9 mouse cellular contexts compared by ENCODE assay signal in the genomic region with DNA sequence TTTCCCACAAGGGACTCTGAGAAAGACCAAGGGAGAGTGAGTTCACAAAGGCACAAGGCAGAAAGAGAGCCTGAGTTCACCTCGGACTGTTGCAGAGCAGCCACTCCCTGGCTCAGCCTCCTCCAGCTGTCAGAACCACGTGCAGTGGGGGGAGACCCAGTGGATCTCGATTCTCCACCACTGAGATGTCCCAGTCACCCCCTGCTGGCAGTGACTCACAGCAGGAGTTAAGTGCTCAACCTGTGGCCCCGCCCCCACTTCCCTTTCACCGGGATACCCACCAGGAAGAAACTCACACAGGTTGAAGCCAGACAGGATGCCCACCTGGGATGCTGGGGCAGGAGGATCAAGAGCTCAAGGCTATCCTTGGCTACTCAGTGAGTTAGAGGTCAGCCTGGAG. TPM values are rescaled to one million over a fixed set of nuclear protein-coding genes. Genes with fewer than 3 reads are reported as not detected.
DNase-seq lines count a peak whose midpoint lies in the region; ATAC-seq and TF ChIP-seq lines count a peak whose summit lies in the region.
"Had no signal": no experiment of that assay in that cellular context is flagged by ENCODE, and none has a peak within 500 bp of the region (broad histone marks: within the 10 kb centered on the region; RNA-seq: fewer than 3 reads in every experiment).

No protein-coding gene starts in this region.

- H3K36me3 ChIP-seq in midbrain, embryonic 11.5 days (ENCODE audit: control insufficient read depth, insufficient read depth, low read length) = no peaks in the 10 kb centered on the region
- peaks cover 29% of the 10 kb centered on the region for H3K36me3 ChIP-seq in midbrain, embryonic 16.5 days (ENCODE audit: control insufficient read depth, insufficient read depth, low read length)
- H3K36me3 ChIP-seq in embryonic facial prominence, embryonic 10.5 days (replicated peaks) = no peaks in the 10 kb centered on the region

- H3K27ac ChIP-seq in midbrain, embryonic 11.5 days (ENCODE audit: low read depth, low read length) = no peak overlapping the region
- no peak overlapping the region for H3K27ac ChIP-seq in midbrain, embryonic 16.5 days (ENCODE audit: low read length)
- no peak overlapping the region; the same call in 1 of the 2 replicates for H3K27ac ChIP-seq in embryonic facial prominence, embryonic 10.5 days (replicated peaks)

- no peaks in the 10 kb centered on the region for H3K27me3 ChIP-seq in midbrain, embryonic 11.5 days (ENCODE audit: control insufficient read depth, insufficient read depth, low read length)
- H3K27me3 ChIP-seq in midbrain, embryonic 16.5 days (ENCODE audit: control insufficient read depth, insufficient read depth, low read depth, low read length) = no peaks in the 10 kb centered on the region
- H3K27me3 ChIP-seq in embryonic facial prominence, embryonic 10.5 days (replicated peaks; ENCODE audit: low read depth, poor library complexity, severe bottlenecking) = peaks cover 6% of the 10 kb centered on the region; the same call in 1 of the 2 replicates

- no peak overlapping the region for H3K4me2 ChIP-seq in midbrain, embryonic 11.5 days
- H3K4me2 ChIP-seq in midbrain, embryonic 16.5 days (ENCODE audit: low read length) = no peak overlapping the region

- ATAC-seq in midbrain, embryonic 11.5 days (ENCODE audit: low FRiP score) = no peak
- no peak for ATAC-seq in midbrain, embryonic 16.5 days
- ATAC-seq: forebrain, embryonic 14.5 days had no signal

- no peaks in the 10 kb centered on the region for H3K9me3 ChIP-seq in midbrain, embryonic 11.5 days (ENCODE audit: control insufficient read depth, low read length)
- H3K9me3 ChIP-seq in midbrain, embryonic 16.5 days (replicated peaks; ENCODE audit: control insufficient read depth, low read length, poor library complexity, severe bottlenecking) = no peaks in the 10 kb centered on the region
- no peaks in the 10 kb centered on the region for H3K9me3 ChIP-seq in embryonic facial prominence, embryonic 10.5 days

- no peaks in the 10 kb centered on the region for H3K4me1 ChIP-seq in midbrain, embryonic 11.5 days (ENCODE audit: control insufficient read depth, insufficient read depth, low read length)
- peaks cover 5% of the 10 kb centered on the region; the same call in 1 of the 2 replicates for H3K4me1 ChIP-seq in midbrain, embryonic 16.5 days (ENCODE audit: control insufficient read depth, insufficient read depth, low read length)
- H3K4me1 ChIP-seq in embryonic facial prominence, embryonic 10.5 days = peaks cover 15% of the 10 kb centered on the region
- no peaks in the 10 kb centered on the region for H3K4me1 ChIP-seq in lung, adult 2 months (ENCODE audit: control insufficient read depth, insufficient read depth, low read length)

- no peak for TF ChIP-seq POLR2A in lung, adult 2 months (IDR thresholded peaks at IDR 0.05; ENCODE audit: borderline replicate concordance, extremely low read depth, low read depth, low read length)

- 16% methylated on average over 5 of the region's 5 CpGs for WGBS in midbrain, embryonic 11.5 days
- 15% methylated on average over 5 of the region's 5 CpGs for WGBS in midbrain, embryonic 16.5 days
- WGBS in embryonic facial prominence, embryonic 10.5 days = 12% methylated on average over 5 of the region's 5 CpGs
- WGBS in lung, adult 2 months = 10% methylated on average over 5 of the region's 5 CpGs

- TF ChIP-seq CTCF in lung, adult 2 months (IDR thresholded peaks at IDR 0.05; ENCODE audit: insufficient read depth, low read length) = no peak

- H3K9ac ChIP-seq in midbrain, embryonic 11.5 days (ENCODE audit: low read length) = no peak overlapping the region
- no peak overlapping the region for H3K9ac ChIP-seq in midbrain, embryonic 16.5 days (ENCODE audit: low read depth, low read length)

- H3K4me3 ChIP-seq in midbrain, embryonic 11.5 days (ENCODE audit: low read depth, low read length) = no peak overlapping the region
- no peak overlapping the region for H3K4me3 ChIP-seq in midbrain, embryonic 16.5 days (ENCODE audit: low read depth, low read length)
- no peak overlapping the region for H3K4me3 ChIP-seq in embryonic facial prominence, embryonic 10.5 days
- H3K4me3 ChIP-seq in lung, adult 2 months (replicated peaks; ENCODE audit: extremely low read depth, low read depth, low read length) = no peak overlapping the region

- peak; percentile 76 for DNase-seq in midbrain, embryonic 11.5 days (ENCODE audit: low spot score, missing footprints)
- peak; percentile 34 for DNase-seq in embryonic facial prominence, embryonic 10.5 days (ENCODE audit: low spot score)
- DNase-seq in lung, adult 2 months = peak; percentile 11
- DNase-seq in thymus, postnatal 4 days = peak; percentile 57
- no peak for DNase-seq in retina, postnatal 1 day
- DNase-seq in frontal cortex, postnatal 36 days (ENCODE audit: low spot score in 2 of 2) = no peak
- DNase-seq in right cerebral cortex, postnatal 10 days (ENCODE audit: low spot score in 2 of 2) = no peak

RNA-seq across cellular contexts. Expression of a gene that starts 9.2 kb away (rescaled TPM):
- 20.1 and 20.6 TPM in 2 replicates for polyA plus RNA-seq in midbrain, embryonic 11.5 days (2014; fragmentation: Nextera tagmentation; extraction: Ambion mirVana)
- polyA plus RNA-seq in midbrain, embryonic 16.5 days (2015; fragmentation: Nextera tagmentation; extraction: Ambion mirVana) = 534 and 580 TPM in 2 replicates
- 0.80 and 1.9 TPM in 2 replicates for polyA plus RNA-seq in embryonic facial prominence, embryonic 10.5 days (2016; fragmentation: Nextera tagmentation; extraction: Ambion mirVana)
- 0.14 and 0.22 TPM in 2 replicates for polyA plus RNA-seq in lung, adult 2 months (2012; rRNA removed)

RNA-seq across cellular contexts. Expression of a gene that starts 15.1 kb away (rescaled TPM):
- polyA plus RNA-seq in midbrain, embryonic 11.5 days (2014; fragmentation: Nextera tagmentation; extraction: Ambion mirVana) = 85.1 and 91.8 TPM in 2 replicates
- polyA plus RNA-seq in midbrain, embryonic 16.5 days (2015; fragmentation: Nextera tagmentation; extraction: Ambion mirVana) = 71.4 and 77.7 TPM in 2 replicates
- polyA plus RNA-seq in embryonic facial prominence, embryonic 10.5 days (2016; fragmentation: Nextera tagmentation; extraction: Ambion mirVana) = 82.9 and 85.2 TPM in 2 replicates
- polyA plus RNA-seq in lung, adult 2 months (2012; rRNA removed) = 74.2 and 91.6 TPM in 2 replicates

Comparison
In these comparisons a context has a peak if more than half of its experiments do, and no peak if none do; other contexts are left out.
1. RNA of a gene that starts 9.2 kb away (polyA plus RNA-seq): 534 to 580 TPM in midbrain, embryonic 16.5 days; 20.1 to 20.6 TPM in midbrain, embryonic 11.5 days, 0.80 to 1.9 TPM in embryonic facial prominence, embryonic 10.5 days and 0.14 to 0.22 TPM in lung, adult 2 months; every median in the first group is over 10 times any median in the second.
2. DNase-seq: peak in midbrain, embryonic 11.5 days (single experiment), embryonic facial prominence, embryonic 10.5 days (single experiment), lung, adult 2 months (single experiment) and thymus, postnatal 4 days (single experiment); none in retina, postnatal 1 day (single experiment), frontal cortex, postnatal 36 days (0 of 2) and right cerebral cortex, postnatal 10 days (0 of 2).